Mouse (Mus musculus): ENCODE measurements around the gene Prm2.

GRCm38 (mm10) chr16:10764323-10764722 lies 31.6 kb downstream of the Prm2 start:
- no peak for TF ChIP-seq CTCF (IDR thresholded peaks at IDR 0.05; ENCODE audit: low read depth, low read length)
- no peak for TF ChIP-seq EP300 (IDR thresholded peaks at IDR 0.05; ENCODE audit: insufficient read depth, low read depth, low read length)
- no peak for TF ChIP-seq POLR2A (IDR thresholded peaks at IDR 0.05; ENCODE audit: insufficient read depth, low read length)

All from ES-Bruce4 (cell line).